Mouse (Mus musculus): Measurements from ENCODE around the gene Mapk3.
A peak's percentile ranks its signal among the peaks of the same experiment; 100 is the strongest.
"Not testable (repeated sequence)": the region's sequence is repeated elsewhere in the genome, so short reads cannot be mapped to it uniquely, and the experiment has no call there.

Mapk3 gene

DNA sequence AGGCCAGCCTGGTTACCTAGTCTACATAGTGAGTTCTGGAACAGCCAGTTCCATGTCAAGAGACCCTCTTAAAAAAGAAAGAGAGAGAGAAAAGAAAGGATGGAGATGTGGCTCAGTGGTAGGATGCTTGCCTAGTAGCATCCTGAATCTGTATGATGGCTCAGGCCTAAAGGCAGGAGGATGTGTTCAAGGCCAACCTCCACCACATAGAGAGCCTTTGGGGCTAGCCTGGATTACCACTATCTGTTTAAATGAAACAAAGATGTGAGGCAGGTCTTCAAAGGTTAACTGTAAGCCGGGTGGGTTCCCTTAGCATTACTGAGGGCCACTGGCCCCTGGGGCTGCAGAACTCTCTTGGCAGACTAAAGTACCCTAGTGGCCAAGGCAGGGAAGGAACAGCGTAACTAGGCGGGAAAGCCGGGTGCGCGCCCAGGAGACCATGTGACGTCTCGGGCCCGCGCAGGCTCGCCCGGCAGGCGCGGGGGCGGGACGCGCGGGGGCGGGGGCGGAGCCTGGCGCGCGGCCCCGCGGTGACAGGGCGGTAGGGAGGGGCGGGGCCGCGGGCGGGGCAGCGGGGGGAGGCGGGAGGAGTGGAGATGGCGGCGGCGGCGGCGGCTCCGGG, at the start of gene Mapk3:
Gene Mapk3 (plus strand): TSS at position 552 of the 622 bp plus-strand sequence.
- DNase-seq (ENCODE audit: low read depth, low spot score), result peak; percentile 96

- no peak for DNase-seq (ENCODE audit: low read depth, low spot score)
Measured at GRCm38 (mm10) chr7:126710266-126710665, 49.1 kb upstream of the Mapk3 start.

DNA sequence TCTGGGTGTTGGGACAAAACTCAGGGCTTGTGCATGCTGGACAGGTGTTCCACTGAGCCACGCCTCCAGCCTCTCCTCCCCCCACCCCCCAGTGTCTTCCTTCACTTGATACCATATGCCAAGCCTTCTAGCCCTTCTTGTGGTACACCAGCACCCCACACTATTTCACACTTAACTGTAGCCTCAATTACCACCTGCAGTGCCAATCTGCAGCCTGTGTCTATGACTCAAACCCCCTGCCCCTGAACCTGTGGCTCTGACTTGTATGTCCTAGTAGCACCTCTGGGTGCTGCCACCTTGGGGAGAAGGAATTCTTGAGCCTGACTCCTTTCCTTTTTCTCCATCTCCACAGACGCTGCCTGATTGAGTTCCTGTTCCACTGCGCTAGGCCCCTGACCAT, 47.5 kb upstream of the Mapk3 start:
- no peak for DNase-seq (ENCODE audit: low read depth, low spot score)

- DNase-seq (ENCODE audit: low read depth, low spot score), result no peak
Measured at GRCm38 (mm10) chr7:126715679-126716078, 43.7 kb upstream of the Mapk3 start.

DNA sequence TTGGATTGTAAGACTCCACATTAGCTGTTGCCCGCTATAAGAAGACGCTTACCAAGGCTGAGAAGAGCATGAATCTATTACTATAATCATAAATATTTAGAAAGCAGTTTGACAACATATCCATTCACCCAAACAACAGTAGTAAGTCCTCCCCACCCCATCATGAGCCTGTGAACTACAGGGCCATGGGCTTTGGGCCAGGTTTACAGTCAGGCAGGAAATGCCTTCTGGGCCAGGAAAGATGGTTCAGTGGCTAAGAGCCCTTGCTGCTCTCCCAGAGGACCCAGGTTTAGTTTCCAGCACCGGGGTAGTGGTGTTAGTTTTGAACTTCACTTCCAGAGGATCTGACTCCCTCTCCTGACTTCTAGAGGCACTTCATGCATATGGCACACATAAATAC, 41.8 kb upstream of the Mapk3 start:
- no peak for DNase-seq (ENCODE audit: low read depth, low spot score)

GRCm38 (mm10) chr7:126718787-126719337, 40.5 kb upstream of the Mapk3 start:
- DNase-seq (ENCODE audit: low read depth, low spot score), result peak; percentile 84

GRCm38 (mm10) chr7:126721635-126722034, 37.8 kb upstream of the Mapk3 start:
- DNase-seq (ENCODE audit: low read depth, low spot score), result no peak

DNA sequence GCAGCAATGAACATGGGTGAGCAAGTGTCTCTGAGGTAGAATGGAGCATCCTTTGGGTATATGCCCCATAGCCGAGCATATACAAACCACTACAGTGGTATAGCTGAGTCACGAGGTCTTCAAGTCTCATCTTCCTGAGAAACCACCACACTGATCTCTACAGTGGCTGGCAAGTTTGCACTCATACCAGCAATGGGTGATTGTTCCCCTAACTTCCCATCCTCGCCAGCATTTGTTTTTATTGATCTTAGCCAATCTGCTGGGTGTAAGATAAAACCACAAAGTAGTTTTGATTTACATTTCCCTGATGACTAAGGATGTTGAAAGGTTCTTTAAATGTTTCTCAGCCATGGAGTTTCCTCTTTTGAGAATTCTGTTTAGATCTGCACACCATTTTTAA, 34.3 kb upstream of the Mapk3 start:
- DNase-seq (ENCODE audit: low read depth, low spot score), result no peak

DNA sequence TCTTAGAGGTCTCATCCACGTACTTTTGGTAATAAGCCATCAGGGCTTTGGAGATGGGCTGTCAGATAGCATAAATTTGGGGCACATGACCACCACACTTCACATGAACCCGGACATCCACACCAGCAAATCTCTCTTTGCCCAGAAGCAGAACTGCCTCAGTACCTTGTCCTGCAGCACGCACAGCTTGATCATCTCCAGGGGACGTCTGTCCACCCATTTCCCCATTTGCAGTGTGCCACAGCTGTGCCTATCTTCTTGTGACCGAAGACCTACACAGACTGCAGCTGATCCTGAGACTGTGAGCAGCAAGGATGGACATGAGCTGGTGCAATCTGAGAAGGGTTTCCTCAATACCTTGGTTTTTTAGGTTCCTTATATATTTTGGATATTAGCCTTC, 33.7 kb upstream of the Mapk3 start:
- DNase-seq (ENCODE audit: low read depth, low spot score), result no peak

DNA sequence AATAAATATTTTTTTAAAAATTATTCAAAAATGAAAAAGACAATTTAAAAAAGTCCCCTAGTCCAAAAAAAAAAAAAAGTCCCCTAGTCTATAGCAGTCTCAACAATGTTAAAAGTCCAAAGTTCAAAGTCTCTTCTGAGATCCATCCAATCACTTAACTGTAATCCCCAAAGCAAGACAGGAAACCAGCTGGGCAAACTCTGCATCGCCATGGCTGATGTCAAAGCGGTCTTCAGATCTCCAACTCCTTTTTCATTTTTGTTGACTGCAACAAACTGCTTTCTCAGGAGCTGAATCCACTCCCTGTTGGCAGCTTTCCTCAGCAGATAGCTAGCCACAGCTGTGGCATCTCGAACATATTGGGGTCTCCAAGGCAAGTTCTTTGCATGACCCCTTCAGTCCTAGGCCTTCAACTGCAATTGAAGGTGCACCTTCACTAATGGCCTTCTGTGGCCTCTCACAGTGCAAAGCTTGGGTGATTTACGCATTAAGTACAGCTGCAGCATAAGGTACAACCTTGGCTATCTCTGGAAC, 29.1 kb upstream of the Mapk3 start:
- not testable (repeated sequence) for DNase-seq (ENCODE audit: low read depth, low spot score)

- no peak for DNase-seq (ENCODE audit: low read depth, low spot score)
Measured at GRCm38 (mm10) chr7:126736122-126736521, 23.3 kb upstream of the Mapk3 start.

DNA sequence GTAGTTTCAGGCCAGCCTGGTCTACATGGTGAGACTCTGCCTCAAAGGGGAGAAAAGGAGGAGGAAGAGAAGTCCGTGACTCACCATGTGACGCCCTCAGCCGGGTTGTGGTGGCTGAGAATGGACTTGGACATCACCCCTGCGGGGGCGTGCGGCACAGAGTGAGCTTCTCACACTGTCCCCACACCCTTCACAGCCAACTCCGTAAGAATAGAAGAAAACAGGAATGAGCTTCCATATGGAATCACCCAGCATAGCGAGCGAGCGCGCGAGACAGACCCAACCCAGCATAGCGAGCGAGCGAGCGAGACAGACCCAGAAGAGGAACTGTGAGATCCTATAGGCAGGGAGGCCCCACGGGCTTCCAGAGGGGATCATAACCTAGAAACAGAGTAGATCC, 19.9 kb upstream of the Mapk3 start:
- DNase-seq (ENCODE audit: low read depth, low spot score), result no peak

DNA sequence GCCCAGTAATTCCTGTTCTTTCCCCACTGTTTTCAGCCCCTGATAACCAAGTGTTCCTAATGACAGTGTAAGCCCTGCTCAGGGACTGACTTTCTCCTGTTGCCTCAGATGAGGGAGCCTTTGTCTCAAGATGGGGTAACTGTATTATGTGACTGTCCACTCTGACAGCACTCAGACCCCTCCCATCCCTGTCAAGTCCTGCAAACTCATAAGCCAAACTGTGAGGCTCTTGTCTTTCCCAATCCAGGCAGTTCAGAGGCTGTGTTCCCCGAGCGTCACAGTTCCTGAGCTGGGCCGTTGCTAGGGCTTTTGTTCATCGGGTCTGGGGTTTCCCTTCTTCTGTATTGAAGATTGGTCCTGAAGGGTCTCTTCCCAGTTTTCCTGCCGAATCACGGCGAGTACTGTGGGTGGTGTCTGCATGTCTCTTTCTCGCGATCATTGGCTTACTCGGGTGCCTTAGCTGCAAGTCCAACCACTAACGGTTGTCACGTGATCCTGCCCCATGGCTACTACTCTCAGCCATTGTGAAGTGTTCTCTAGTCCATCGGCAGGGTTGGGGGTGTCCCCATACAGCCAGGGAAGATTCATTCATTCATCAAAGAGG, 19.2 kb upstream of the Mapk3 start:
- DNase-seq (ENCODE audit: low read depth, low spot score), result peak; percentile 43

- DNase-seq (ENCODE audit: low read depth, low spot score), result no peak
Measured at GRCm38 (mm10) chr7:126740977-126741376, 18.4 kb upstream of the Mapk3 start.

- no peak for DNase-seq (ENCODE audit: low read depth, low spot score)
Measured at GRCm38 (mm10) chr7:126741452-126741851, 17.9 kb upstream of the Mapk3 start.

- DNase-seq (ENCODE audit: low read depth, low spot score), result peak; percentile 52
Measured at GRCm38 (mm10) chr7:126741964-126742482, 17.4 kb upstream of the Mapk3 start.

DNA sequence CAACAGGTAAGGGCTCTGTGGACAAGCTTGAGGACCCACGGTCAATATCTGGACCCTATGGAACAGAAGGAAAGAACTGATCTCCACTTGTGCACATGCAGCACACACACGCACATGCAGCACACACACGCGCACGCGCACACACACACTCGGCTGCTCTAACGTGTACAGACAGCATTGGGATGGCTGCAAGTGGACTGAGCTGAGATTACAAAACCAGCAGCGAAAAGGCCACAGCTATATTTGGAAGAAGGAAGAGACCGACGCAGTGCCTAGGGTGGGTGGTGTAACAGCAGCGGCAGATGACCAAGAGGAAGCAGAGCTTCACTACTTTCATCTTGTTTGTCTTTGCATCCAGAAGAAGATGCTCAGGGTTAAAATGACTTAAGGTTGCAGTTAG, 13.3 kb upstream of the Mapk3 start:
- no peak for DNase-seq (ENCODE audit: low read depth, low spot score)

- DNase-seq (ENCODE audit: low read depth, low spot score), result peak; percentile 31
Measured at GRCm38 (mm10) chr7:126746798-126747197, 12.6 kb upstream of the Mapk3 start.

DNA sequence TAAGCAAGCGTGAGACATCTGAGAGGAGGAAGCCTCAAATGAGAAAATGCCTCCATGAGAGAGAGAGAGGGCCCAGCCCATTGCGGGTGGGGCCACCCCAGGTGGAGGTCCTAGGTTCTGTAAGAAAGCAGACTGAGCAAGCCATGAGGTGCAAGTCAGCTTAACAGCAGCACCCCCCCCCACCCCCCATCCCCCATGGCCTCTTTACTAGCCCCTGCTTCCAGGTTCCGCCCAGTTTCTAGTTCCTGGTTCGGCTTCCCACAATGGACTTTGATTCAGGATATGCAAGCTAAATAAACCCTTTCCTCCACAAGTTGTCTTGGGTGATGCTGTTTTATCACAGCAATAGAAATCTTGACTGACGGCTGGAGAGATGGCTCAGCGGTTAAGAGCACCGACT, 10.6 kb upstream of the Mapk3 start:
- DNase-seq (ENCODE audit: low read depth, low spot score), result no peak

DNA sequence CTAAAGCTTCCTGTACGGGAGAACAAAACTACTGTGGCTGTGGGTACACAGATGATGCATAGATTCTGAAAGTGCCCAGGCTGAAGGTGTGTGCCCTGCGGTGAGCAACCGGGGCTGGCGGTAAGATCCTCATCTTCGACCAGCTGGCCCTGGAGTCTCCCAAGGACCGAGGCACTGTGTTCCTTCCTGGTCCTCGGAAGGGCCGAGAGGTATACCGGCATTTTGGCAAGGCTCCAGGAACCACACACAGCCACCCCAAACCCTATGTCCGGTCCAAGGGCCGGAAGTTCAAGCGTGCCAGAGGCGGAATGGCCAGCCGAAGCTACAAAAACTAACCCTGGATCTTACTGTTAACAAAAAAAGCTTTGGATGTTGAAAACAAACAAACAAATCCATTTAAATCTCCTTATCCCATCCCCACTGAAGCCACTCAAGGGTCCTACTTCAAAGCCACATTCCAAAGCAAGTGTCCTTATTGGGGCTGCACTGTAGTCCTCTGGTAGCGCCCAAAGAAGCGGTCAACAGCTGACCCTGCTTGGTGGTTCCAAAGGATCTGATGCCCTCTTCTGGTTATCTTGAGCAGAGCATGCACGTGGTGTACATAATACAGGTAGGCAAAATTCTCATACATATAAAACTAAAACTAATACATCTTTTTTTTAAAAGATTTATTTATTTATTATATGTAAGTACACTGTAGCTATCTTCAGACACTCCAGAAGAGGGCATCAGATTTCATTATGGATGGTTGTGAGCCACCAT, 9.6 kb upstream of the Mapk3 start:
- no peak for DNase-seq (ENCODE audit: low read depth, low spot score)

DNA sequence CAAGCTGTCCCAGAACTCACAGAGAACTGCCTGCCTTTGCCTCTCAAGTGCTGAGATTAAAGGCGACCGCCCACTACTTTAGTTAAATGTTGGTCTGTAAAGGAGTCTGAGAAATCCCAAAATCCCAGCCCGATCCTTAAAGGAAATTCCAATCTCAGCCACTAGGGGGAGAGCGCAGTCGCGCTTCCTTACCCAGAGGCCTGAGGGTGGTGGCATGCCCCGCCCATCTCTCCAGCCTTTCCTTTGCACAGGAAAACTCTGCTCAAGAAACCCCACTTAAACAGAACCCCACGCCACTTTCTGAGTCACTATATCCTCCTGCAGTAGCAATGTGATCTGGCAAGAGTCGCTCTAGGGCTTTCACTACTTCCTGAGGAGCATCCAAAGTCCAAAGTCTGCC, 4.5 kb upstream of the Mapk3 start:
- DNase-seq (ENCODE audit: low read depth, low spot score), result peak; percentile 94

GRCm38 (mm10) chr7:126758539-126758938, 862 bp upstream of the Mapk3 start:
- no peak for DNase-seq (ENCODE audit: low read depth, low spot score)

Data from ZHBTc4 (cell line).